Mouse (Mus musculus): ENCODE measurements around the gene Hist1h2ai. TPM values are rescaled to one million over a fixed set of nuclear protein-coding genes. Genes with fewer than 3 reads are reported as not detected.
A peak's percentile ranks its signal among the peaks of the same experiment; 100 is the strongest.
"Not testable (repeated sequence)": the region's sequence is repeated elsewhere in the genome, so short reads cannot be mapped to it uniquely, and the experiment has no call there.

Gene Hist1h2ai
- total RNA-seq, 4 experiments from 2014 or later, result 1.8 to 3.3 (median 2.6) TPM; not detected in 1

DNA sequence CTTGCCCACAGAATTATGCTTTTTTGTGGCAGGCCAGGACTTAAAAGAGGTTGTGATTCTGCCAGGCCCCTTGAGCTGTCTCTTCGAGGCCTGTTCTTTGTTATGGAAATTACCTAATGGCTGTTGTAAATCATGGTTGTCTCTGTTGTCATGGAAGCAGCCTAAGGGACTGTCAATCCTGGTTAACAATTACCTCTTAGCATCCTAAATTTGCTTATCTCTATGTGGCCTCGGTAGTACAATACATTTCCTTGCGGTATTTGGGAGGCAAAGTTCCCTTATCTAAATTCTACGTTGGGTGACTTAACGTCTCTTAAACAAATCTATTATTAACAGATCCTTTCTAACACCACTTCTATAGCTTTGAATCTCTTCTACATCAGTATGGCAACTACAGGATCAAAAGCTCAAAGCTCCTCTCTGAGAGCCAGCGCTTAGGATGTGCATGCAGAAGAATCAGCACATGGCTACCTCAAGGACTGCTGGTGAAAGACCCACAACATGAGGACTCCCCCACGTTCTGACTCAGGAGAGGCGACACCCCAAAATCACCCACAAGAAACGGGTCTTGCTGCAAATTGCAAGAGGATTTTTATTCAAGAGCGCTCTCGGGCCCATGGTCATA, 11.8 kb downstream of the Hist1h2ai start:
- no peak for DNase-seq (ENCODE audit: low spot score in 2 of 2)

DNA sequence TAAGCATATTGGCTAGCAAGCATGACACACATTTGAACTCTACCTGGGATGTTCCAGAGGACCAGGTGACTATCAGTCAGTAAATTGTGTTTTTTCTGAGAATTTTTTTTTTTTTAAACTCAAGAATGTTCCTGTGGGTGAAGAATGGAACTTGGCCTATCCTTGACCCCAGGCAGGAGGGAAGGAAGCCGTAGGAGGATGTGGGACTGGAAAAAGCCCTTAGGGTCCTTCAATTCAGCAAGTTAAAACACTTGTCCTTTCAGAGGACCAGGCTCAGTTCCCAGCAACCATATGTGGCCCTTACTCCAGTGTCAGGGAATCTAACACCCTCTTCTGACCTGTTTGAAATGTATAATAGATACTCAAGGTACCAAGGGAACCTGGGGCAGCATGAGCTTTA, 13.3 kb downstream of the Hist1h2ai start:
- DNase-seq (ENCODE audit: low spot score in 2 of 2), result no peak

GRCm38 (mm10) chr13:21733466-21733865, 17.2 kb downstream of the Hist1h2ai start:
- no peak for DNase-seq (ENCODE audit: low spot score in 2 of 2)

DNA sequence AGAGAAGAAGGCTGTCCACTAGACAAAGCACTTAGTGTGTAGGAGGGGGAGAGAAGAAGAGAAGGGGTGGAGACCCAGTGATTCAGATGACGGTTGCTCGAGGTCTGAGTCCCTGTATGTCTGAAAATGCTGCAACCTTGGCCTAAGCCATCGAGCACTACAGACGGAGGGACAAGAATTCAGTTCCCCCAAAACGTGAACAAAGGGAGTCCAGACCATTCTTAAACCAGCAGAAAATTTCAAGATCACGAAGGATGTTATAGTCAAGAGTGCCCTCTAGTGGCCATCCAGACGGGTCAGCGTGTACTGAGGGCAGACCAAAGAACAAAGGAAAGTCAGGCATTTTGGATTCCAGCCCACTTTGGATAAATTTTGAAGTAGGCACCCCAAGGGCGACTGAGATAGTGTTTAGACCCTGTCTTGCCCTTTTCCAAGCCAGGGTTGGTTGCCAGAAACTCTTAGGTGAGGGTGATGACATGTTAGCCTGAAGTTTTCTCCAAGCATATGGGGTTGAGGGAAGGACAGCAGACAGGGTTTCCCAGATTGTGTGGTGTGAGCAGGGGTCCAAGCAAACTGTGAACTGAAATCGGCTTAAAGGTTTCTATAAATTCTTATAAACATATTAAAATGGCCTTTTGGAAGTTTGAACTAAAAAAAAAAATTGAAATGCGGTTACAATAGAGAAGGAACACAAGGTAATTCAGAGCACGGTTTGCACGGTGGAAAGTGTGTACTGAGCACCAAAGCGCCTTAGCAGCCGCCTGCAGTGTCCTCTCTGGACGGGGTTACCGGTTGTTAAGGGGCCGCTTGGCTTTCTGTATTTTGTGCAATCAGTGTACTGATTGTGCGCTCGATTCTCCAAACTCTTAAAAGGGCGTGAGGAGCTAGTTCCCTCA, 18.0 kb downstream of the Hist1h2ai start:
- DNase-seq (ENCODE audit: low spot score in 2 of 2), result peak in 1 of 2 experiments; percentile 39

GRCm38 (mm10) chr13:21734906-21735767, 18.9 kb downstream of the Hist1h2ai start, which contains the start of gene Hist1h4j:
Gene Hist1h4j (plus strand): TSS chr13:21735064.
- not testable (repeated sequence) for DNase-seq (ENCODE audit: low spot score in 2 of 2)

DNA sequence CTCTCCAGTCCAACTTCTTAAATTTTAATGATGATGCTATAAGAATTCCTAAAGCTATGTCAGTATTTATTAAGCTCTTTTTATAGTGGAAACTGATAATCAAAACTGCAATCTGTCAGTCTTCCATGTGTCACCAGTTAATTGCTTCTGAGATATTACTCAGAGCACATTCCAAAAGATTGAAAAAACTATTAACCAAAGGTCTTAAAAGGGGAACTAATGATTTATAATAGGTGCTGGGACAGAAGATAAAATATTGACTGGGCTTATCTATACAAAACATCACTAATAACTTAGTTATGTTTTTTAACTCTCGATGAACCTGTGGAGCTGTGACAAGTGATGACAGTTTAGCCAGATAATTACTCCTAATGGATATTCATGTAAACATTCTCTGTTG, 28.8 kb downstream of the Hist1h2ai start:
- no peak for DNase-seq (ENCODE audit: low spot score in 2 of 2)

- no peak for DNase-seq (ENCODE audit: low spot score in 2 of 2)
Measured at GRCm38 (mm10) chr13:21749387-21750158, 33.4 kb downstream of the Hist1h2ai start.

DNA sequence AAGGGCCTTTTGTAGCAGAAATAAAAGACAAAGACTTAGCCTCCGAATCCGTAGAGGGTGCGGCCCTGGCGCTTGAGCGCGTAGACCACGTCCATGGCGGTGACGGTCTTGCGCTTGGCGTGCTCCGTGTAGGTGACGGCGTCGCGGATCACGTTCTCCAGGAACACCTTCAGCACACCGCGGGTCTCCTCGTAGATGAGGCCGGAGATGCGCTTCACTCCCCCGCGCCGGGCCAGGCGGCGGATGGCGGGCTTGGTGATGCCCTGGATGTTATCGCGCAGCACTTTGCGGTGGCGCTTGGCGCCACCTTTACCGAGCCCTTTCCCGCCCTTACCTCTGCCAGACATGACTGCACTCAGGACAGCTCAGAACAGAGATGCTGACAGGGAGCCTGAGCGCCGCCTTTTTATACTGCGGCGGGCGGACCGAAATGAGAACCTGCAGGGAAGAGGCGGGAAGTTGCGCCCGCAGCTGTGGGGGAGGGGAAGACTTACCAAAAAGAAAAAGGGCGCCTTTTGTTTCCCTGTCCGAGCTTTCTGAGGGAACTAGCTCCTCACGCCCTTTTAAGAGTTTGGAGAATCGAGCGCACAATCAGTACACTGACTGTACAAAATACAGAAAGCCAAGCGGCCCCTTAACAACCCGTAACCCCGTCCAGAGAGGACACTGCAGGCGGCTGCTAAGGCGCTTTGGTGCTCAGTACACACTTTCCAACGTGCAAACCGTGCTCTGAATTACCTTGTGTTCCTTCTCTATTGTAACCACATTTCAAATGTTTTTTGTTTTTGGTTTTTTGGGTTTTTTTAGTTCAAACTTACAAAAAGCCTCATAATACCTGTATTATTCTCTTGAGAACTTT, 34.2 kb downstream of the Hist1h2ai start, which contains the start of gene Hist1h4k:
TSS of gene Hist1h4k (minus strand) at position 347 of the 859 bp plus-strand sequence.
- DNase-seq (ENCODE audit: low spot score in 2 of 2), result peak; percentile 17 to 31

- no peak for DNase-seq (ENCODE audit: low spot score in 2 of 2)
Measured at GRCm38 (mm10) chr13:21751417-21751816, 35.2 kb downstream of the Hist1h2ai start.

GRCm38 (mm10) chr13:21751827-21752226, 35.6 kb downstream of the Hist1h2ai start:
- DNase-seq (ENCODE audit: low spot score in 2 of 2), result no peak

- no peak for DNase-seq (ENCODE audit: low spot score in 2 of 2)
Measured at GRCm38 (mm10) chr13:21752356-21752755, 36.1 kb downstream of the Hist1h2ai start.

DNA sequence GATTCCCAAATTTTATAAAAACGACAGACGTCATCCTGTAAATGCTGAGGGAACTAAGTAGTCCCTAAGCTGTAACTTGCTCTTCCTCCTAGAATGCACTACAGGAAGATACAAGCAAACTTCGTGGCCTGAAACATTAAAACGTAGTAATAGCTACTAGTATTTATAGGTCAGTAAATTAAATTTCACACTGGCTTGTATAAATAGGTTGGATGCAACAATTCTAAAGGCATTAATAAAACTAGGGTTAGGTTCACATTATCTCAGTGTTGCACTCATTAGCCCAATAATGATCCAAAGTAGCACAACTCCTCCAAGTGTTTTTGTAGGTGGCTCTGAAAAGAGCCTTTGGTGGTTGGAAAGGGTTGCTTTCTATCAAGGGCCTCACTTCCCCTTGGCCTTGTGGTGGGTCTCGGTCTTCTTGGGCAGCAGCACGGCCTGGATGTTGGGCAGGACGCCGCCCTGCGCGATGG, 36.9 kb downstream of the Hist1h2ai start:
- no peak for DNase-seq (ENCODE audit: low spot score in 2 of 2)

DNA sequence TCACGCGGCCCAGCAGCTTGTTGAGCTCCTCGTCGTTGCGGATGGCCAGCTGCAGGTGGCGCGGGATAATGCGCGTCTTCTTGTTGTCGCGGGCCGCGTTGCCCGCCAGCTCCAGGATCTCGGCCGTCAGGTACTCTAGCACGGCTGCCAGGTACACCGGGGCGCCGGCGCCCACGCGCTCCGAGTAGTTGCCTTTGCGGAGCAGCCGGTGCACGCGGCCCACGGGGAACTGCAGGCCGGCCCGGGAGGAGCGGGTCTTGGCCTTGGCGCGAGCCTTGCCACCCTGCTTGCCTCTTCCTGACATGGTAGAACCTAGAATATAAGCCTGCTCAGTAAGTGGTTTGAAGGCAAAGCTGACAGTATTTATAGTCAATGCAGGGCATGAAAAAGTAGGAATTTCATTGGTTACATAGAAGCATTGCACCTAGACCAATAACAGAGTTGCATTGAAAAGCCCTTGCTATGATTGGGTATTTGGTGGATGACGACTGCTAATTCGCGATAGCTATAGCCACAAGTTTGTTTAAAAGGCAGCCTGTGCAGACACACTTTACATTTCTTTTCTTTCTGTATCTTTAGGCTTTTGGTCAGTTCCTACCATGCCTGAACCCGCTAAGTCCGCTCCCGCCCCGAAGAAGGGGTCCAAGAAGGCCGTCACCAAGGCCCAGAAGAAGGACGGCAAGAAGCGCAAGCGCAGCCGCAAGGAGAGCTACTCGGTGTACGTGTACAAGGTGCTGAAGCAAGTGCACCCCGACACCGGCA, 37.5 kb downstream of the Hist1h2ai start, which contains the start of the genes Hist1h2ak and Hist1h2bn:
TSS of gene Hist1h2ak (minus strand) at position 304 of the 762 bp plus-strand sequence.
TSS of gene Hist1h2bn (plus strand) at position 600 of the 762 bp plus-strand sequence.
- not testable (repeated sequence) for DNase-seq (ENCODE audit: low spot score in 2 of 2)

DNA sequence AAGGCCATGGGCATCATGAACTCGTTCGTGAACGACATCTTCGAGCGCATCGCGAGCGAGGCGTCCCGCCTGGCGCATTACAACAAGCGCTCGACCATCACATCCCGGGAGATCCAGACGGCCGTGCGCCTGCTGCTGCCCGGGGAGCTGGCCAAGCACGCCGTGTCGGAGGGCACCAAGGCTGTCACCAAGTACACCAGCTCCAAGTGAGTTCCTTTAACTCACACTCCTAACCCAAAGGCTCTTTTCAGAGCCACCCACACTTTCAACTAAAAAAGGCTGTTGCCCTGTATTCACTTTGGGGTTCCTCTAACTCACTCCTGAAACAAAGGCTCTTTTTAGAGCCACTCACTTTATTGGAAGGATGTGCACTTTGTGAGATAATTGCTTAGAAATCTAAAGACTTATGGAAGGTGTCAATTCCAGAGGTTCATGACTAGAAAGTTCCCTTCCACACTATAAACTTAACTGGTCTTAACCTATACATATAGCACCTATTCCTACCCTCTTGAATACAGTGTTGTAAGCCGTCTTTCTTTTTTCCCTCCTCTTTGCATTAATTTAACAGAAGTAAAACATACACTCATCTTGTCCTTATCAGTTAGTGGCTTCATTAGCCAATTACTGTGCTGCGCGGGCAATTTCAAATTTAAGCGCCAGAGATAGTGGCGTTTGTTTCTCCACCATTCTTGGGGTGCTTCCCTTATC, 38.2 kb downstream of the Hist1h2ai start:
- DNase-seq (ENCODE audit: low spot score in 2 of 2), result not testable (repeated sequence)

DNA sequence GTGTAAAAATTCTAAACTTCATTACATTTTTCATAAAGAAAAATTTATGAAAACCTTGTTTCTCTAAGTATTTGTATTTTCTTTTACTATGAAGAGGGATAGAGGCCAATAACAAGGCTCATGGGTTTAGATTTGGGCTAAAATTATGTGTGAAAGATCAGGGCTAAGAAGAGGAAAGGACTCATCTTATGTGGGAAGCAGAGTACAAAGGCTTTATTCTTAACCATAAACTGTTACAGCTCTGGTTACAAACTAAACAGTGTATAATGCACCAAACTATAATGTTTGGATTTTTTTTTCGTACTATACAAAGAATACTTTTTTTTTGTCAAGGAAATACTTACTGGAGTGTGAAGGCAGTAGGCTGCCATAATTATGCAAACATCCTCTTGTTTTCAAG, 39.5 kb downstream of the Hist1h2ai start:
- no peak for DNase-seq (ENCODE audit: low spot score in 2 of 2)

Data from gastrocnemius, adult 8-10 months (tissue).